Mouse (Mus musculus): Measurements from ENCODE around the gene Sestd1.

DNA sequence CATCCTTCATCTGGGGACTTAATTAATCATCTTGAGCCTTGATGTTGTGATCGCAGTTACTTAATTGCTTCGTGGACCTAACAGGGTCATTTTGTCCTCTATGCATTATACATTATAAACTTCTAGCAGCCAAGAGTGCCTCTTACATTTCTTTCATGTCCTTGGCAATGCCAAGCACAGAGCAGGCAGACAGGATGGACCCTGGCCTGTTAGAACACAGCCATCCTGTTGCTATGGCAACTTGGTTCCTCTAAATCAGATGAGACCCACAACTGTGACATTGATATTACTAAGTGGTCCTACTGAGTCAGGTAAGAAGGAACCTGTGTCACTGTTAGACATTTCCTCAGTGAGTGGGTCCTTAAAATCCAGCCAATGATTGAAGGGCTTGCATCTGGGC is 130.8 kb downstream of the Sestd1 start:
- no peak for TF ChIP-seq CTCF (IDR thresholded peaks at IDR 0.05; ENCODE audit: insufficient read depth, low read length)
- no peak for TF ChIP-seq POLR2A (IDR thresholded peaks at IDR 0.05; ENCODE audit: borderline replicate concordance, extremely low read depth, low read depth, low read length)

Data from lung, adult 2 months (tissue).